Mouse (Mus musculus) liver, embryonic 12.5 days (tissue): Measurements from ENCODE around the gene Zbtb20. TPM values are rescaled to one million over a fixed set of nuclear protein-coding genes. Genes with fewer than 3 reads are reported as not detected.

ENCODE experiments used
- ATAC-seq: fragments of 200-750 bp; cut with Nextera tagmentation; 2 replicates; pipeline ENCODE4 v1.8.0; 2017; ENCODE audit warnings: moderate number of reproducible peaks, mild to moderate bottlenecking, moderate library complexity
- H3K27ac ChIP-seq: fragments of 300-500 bp; sonication (generic); 2 replicates; pipeline ENCODE4 v1.5.1; 2016; ENCODE audit warnings: mild to moderate bottlenecking
- H3K27me3 ChIP-seq: fragments of 300-500 bp; sonication (generic); replicated peaks from 2 replicates; pipeline ENCODE4 v1.6.1; 2016; ENCODE audit warnings: mild to moderate bottlenecking, moderate library complexity
- H3K36me3 ChIP-seq: fragments of 300-500 bp; sonication (generic); 2 replicates; pipeline ENCODE4 v1.6.1; 2016; ENCODE audit warnings: mild to moderate bottlenecking, moderate library complexity
- H3K4me1 ChIP-seq: fragments of 300-500 bp; sonication (generic); 2 replicates; pipeline ENCODE4 v1.6.1; 2016
- H3K4me2 ChIP-seq: fragments of 300-500 bp; sonication (generic); 2 replicates; pipeline ENCODE4 v1.6.1; 2016; ENCODE audit warnings: mild to moderate bottlenecking, moderate library complexity
- H3K4me3 ChIP-seq: fragments of 300-500 bp; sonication (generic); 2 replicates; pipeline ENCODE4 v1.5.1; 2016; ENCODE audit warnings: mild to moderate bottlenecking, moderate library complexity
- H3K9ac ChIP-seq: fragments of 300-500 bp; sonication (generic); 2 replicates; pipeline ENCODE4 v1.6.1; 2016; ENCODE audit warnings: mild to moderate bottlenecking, moderate library complexity
- H3K9me3 ChIP-seq: fragments of 300-500 bp; sonication (generic); replicated peaks from 2 replicates; pipeline ENCODE4 v1.6.1; 2016; ENCODE audit warnings: mild to moderate bottlenecking, moderate library complexity
- WGBS: fragments of 180-500 bp; shearing (Covaris S2); methylation state at CpG from one replicate; pipeline ENCODE4 v1.1.7; 2016; ENCODE audit not compliant: insufficient replicate concordance; 5-methylcytosine and 5-hydroxymethylcytosine counted together
- polyA plus RNA-seq: library from polyadenylated mRNA; unstranded; fragments of >200 nt; fragmentation: Nextera tagmentation; extraction: Ambion mirVana; gene quantifications from 2 replicates; pipeline ENCODE4 v1.2.1, GENCODE M21; 2016

The Zbtb20 gene
- polyA plus RNA-seq, 1 experiment from 2014 or later, result 3.8 TPM

DNA sequence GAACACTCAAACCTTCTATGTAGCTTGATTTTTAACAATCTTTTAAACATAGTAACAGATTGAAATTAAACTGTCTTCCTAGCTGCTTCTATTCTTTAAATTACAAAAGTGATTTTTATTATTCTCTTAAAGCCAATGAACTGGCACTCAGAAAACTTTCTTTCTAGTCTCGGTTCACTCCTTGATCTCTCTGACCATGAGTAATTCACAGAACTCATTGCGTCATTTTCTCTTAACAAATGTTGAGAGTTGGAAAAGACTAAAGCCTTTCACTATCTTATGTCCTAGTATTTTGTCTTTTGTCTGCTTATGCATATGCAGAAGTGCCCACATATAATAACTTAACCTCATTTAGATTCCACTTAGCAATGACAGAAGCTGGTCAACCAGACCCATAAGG, 525.3 kb downstream of the Zbtb20 start:
- WGBS, result 69% methylated on average over 2 of the region's 2 CpGs
- Histone ChIP-seq H3K27ac (no peak overlapping the region), H3K9ac (no peak overlapping the region), H3K27me3 (no peaks in the 10 kb centered on the region), H3K36me3 (no peaks in the 10 kb centered on the region), H3K4me2 (no peak overlapping the region), H3K4me1 (no peaks in the 10 kb centered on the region), H3K9me3 (no peaks in the 10 kb centered on the region), H3K4me3 (no peak overlapping the region)
- no peak for ATAC-seq

DNA sequence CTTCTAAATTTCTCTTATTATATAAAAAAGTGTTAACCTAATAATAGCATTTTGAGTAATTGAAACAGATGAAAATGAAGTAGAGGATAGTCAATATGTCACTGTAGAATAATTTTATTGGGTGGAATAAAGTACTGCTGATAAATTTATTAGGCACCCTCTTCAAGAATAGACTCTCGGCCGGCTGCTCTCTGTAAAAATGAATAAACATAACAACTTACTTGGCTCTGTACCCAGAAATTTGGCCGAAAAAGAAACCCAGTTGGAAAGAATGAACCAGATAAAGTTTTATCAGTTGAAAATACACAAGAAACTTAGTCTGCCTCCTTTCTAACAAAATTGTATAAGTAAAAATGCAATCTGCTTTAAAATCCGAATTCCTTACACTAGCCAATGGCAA, 527.2 kb downstream of the Zbtb20 start:
- H3K4me1 ChIP-seq, result no peaks in the 10 kb centered on the region
- no peaks in the 10 kb centered on the region for H3K36me3 ChIP-seq
- WGBS, result 58% methylated on average over 4 of the region's 4 CpGs
- no peak overlapping the region for H3K9ac ChIP-seq
- no peaks in the 10 kb centered on the region for H3K27me3 ChIP-seq
- H3K4me3 ChIP-seq, result no peak overlapping the region
- no peak overlapping the region for H3K4me2 ChIP-seq
- H3K27ac ChIP-seq, result no peak overlapping the region
- no peak for ATAC-seq
- no peaks in the 10 kb centered on the region for H3K9me3 ChIP-seq

DNA sequence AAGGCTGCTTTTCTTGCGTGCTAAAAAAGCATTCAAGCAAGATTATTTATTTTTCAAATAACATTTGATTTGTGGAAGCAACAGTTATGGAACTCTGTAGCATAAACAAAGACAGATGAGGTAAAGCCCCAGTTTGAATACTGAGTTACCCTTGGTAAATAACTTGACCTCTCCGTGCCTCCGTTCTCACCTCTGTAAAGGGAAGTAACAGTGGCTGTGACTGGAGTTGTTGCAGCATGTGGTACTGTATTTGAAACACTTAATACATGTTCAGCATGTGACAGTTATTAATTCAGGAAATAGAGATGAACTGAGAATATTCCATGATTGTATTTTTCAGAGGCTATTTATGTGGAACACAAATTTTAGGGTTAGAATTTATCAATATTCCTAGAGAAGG, 529.4 kb downstream of the Zbtb20 start:
- H3K4me3 ChIP-seq, result no peak overlapping the region
- H3K4me2 ChIP-seq, result no peak overlapping the region
- no peaks in the 10 kb centered on the region for H3K36me3 ChIP-seq
- H3K27me3 ChIP-seq, result no peaks in the 10 kb centered on the region
- no peaks in the 10 kb centered on the region for H3K4me1 ChIP-seq
- no peaks in the 10 kb centered on the region for H3K9me3 ChIP-seq
- H3K27ac ChIP-seq, result no peak overlapping the region
- 76% methylated on average over 3 of the region's 3 CpGs for WGBS
- no peak overlapping the region for H3K9ac ChIP-seq
- no peak for ATAC-seq

DNA sequence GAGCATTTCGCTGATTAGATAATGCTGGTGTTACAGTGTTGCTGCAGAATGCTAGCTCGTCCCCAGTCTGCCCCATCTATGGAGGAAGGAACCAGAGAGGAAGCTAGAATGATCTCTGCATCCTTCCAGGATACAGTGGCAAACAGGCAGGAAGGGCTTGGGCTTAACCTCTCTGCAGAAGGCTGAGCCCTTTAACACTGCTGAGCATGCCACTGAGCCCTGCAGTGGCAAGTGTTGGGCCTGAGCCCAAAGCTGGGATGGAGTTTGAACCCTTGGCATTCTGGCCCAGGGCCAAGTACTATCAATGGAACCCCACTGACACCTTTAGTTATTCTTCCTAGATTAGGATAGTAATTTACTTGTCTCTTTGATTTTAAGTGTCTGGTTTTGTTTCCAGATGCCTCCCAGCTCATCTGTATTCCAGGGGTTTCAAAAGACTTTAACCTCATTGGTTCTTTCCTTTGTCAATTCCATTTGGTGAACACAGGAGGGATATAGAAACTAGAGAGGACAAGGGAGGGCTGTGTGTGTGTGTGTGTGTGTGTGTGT, 532.0 kb downstream of the Zbtb20 start:
- Histone ChIP-seq H3K36me3 (no peaks in the 10 kb centered on the region), H3K9me3 (no peaks in the 10 kb centered on the region), H3K9ac (no peak overlapping the region), H3K27ac (no peak overlapping the region), H3K4me2 (no peak overlapping the region), H3K27me3 (no peaks in the 10 kb centered on the region), H3K4me3 (no peak overlapping the region), H3K4me1 (no peaks in the 10 kb centered on the region)
- no peak for ATAC-seq
- WGBS, result 30% methylated on average over 2 of the region's 2 CpGs

DNA sequence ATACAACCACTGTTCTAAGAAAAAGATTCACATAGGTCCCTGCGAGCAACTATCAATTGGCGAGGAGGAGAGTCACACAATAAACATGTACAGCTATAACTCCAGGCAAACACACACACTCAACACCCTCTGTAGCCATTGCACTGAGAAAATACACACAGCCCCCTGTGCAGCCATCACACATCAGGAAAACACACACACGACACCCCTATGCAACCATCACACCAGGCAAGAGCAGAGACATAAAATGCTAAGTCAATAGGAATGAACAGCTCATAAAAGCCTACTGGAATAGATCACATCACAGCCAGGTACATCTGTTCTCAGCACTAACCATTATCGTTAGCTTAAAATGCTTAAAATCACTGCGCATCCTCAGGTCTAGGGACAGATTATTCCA, 532.9 kb downstream of the Zbtb20 start:
- Histone ChIP-seq H3K4me2 (no peak overlapping the region), H3K4me1 (no peaks in the 10 kb centered on the region), H3K27me3 (no peaks in the 10 kb centered on the region), H3K4me3 (no peak overlapping the region), H3K36me3 (no peaks in the 10 kb centered on the region), H3K9ac (no peak overlapping the region), H3K9me3 (no peaks in the 10 kb centered on the region), H3K27ac (no peak overlapping the region)
- 71% methylated on average over 5 of the region's 5 CpGs for WGBS
- no peak for ATAC-seq

DNA sequence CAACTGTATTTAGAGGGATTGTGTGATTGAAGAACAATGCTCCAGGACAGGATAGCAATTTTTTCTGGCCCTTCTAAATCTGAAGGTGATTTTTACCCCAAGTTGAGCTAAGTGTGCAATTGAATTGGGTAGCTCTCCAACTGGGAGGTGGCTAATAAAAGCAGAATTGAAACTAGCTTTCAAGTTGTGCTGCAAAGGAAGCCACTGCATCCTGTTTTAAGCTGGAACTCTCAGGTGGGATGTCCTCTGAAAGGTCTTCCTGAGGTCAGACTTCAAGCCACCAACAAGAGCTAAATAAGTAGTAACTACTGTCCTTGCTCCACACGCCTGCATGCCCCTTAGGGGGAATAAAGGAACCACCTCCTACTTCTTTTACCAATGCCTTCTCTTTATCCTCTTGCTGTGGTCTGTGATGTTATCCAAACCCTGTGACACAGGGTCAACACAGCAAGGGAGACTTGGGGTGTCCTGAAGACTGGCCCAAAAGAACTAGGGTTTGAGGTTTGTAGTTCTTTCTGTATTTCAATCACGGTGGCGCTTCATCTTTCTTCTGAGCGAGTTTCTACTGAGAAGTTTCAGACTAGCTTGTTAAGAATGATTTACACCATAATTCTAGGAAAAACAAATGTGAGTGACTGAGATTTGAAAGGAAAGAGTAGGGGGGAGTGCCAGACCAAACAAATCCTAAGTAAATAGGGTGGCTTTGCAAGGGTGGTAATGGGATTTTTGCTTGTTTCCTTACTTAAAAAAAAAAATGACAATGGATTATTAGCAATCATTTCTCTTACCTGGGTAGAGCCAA, 533.6 kb downstream of the Zbtb20 start:
- ATAC-seq, result no peak

DNA sequence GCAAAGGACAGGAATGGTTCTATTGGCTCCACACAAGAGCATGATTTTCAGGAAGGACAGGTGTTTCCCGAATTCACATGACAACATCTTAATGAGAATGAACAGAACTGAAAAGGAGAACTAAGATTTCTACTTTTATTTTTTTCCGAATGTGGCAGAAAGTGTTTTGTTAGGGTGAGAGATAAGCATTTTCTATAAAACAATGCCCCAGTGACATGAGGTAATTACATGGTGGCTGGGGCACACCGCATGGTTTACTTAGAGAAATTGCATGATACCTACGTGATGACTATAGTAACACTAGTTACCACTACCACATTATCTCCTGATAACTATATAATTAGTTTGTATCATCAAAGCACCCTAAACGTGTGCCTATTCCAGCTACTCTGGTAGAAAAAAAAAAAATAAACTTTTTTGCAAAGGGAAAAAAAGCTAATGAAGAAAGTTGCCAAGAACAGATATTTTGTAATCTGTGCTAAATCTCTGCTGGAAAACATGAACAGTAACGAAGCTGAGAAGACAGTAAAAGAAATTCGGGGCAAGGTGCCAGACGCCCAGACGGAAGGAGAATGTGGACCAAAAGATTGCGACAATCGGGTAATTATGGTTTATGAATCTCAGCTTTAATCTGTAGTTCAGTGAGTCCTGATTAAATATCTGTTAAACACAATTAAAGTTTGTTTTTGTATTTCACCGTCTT, 534.4 kb downstream of the Zbtb20 start:
- WGBS, result 68% methylated on average over 12 of the region's 12 CpGs

More for the DNA sequence above, 533.6 kb downstream of the Zbtb20 start:
- H3K4me2 ChIP-seq, result no peak overlapping the region
- no peaks in the 10 kb centered on the region for H3K4me1 ChIP-seq
- H3K4me3 ChIP-seq, result no peak overlapping the region
- H3K27ac ChIP-seq, result no peak overlapping the region
- H3K9ac ChIP-seq, result no peak overlapping the region
- 58% methylated on average over 4 of the region's 4 CpGs for WGBS
- no peaks in the 10 kb centered on the region for H3K9me3 ChIP-seq
- H3K27me3 ChIP-seq, result no peaks in the 10 kb centered on the region
- H3K36me3 ChIP-seq, result no peaks in the 10 kb centered on the region

DNA sequence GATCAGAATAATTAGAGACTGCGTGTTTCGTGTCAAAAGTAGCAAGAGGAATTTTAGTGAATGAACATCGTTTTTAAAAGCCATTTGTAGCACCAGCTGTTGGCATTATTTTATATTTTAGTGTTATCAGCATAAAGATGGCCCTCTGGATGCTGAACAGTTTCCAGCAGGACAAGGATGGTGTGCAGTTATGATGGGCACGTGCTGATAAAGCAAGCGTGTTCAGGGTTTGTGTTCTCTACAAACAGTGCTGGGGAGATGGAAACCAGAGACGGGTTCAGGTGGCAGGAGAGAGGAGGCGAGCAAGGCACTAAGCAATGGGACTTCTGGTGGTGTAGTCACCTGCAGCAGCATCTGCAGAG, 534.9 kb downstream of the Zbtb20 start:
- WGBS, result 69% methylated on average over 7 of the region's 7 CpGs
- Histone ChIP-seq H3K4me3 (no peak overlapping the region), H3K9me3 (no peaks in the 10 kb centered on the region), H3K4me1 (no peaks in the 10 kb centered on the region), H3K27me3 (no peaks in the 10 kb centered on the region), H3K27ac (no peak overlapping the region), H3K36me3 (no peaks in the 10 kb centered on the region), H3K9ac (no peak overlapping the region), H3K4me2 (no peak overlapping the region)
- no peak for ATAC-seq

More for the DNA sequence above, 534.4 kb downstream of the Zbtb20 start:
- H3K9ac ChIP-seq, result no peak overlapping the region
- no peaks in the 10 kb centered on the region for H3K27me3 ChIP-seq
- H3K4me1 ChIP-seq, result no peaks in the 10 kb centered on the region
- H3K36me3 ChIP-seq, result no peaks in the 10 kb centered on the region
- no peak overlapping the region for H3K27ac ChIP-seq
- no peak overlapping the region for H3K4me2 ChIP-seq
- H3K4me3 ChIP-seq, result no peak overlapping the region
- no peaks in the 10 kb centered on the region for H3K9me3 ChIP-seq
- no peak for ATAC-seq

DNA sequence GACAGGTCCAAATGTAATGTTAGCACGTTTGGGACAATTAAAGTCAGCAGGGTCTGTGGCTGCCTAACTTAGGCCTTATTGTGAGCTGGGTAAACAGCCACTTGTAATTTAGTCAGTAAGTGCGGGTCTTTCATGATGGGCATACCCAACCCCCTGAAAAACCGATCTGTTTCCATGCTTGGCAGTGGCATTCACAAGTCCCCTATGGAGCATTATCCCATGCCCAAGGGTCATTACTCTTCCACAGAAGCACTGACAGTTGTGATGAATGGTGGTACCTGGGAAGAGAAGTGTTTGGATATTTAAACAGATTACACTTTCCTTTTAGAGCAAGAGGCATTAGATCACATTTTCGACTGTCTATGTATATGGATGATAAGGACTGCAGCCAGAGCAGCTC, 540.2 kb downstream of the Zbtb20 start:
- H3K9ac ChIP-seq, result no peak overlapping the region

DNA sequence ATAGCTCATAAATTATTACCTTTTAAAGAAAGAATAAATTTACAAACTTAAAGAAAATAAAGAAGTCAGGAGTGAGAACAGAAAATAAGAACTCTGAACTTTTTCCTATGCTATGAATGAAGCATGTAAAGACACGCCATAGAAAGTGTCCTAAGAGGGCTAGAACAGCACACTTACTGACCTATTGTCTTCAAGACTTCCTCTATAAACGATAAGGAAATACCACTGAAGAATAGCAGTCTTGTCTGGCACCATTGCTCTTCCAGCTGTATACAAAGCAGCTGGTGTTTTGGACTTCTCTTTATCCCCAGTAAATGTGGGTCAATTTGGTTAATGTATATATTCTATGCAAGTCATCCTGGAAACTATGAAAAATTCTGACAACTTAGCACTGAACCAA, 544.2 kb downstream of the Zbtb20 start:
- no peaks in the 10 kb centered on the region for H3K36me3 ChIP-seq
- H3K9me3 ChIP-seq, result no peaks in the 10 kb centered on the region
- no peak overlapping the region for H3K4me2 ChIP-seq
- H3K4me3 ChIP-seq, result no peak overlapping the region
- no peak for ATAC-seq
- no peaks in the 10 kb centered on the region for H3K4me1 ChIP-seq
- no peak overlapping the region for H3K27ac ChIP-seq
- no peak overlapping the region for H3K9ac ChIP-seq
- no peaks in the 10 kb centered on the region for H3K27me3 ChIP-seq
- 40% methylated on average over 2 of the region's 2 CpGs for WGBS

More for the DNA sequence above, 540.2 kb downstream of the Zbtb20 start:
- H3K27me3 ChIP-seq, result no peaks in the 10 kb centered on the region
- H3K4me1 ChIP-seq, result no peaks in the 10 kb centered on the region
- no peaks in the 10 kb centered on the region for H3K36me3 ChIP-seq
- no peak for ATAC-seq
- H3K27ac ChIP-seq, result no peak overlapping the region
- no peak overlapping the region for H3K4me2 ChIP-seq
- H3K9me3 ChIP-seq, result no peaks in the 10 kb centered on the region
- 58% methylated on average over 4 of the region's 4 CpGs for WGBS
- no peak overlapping the region for H3K4me3 ChIP-seq

DNA sequence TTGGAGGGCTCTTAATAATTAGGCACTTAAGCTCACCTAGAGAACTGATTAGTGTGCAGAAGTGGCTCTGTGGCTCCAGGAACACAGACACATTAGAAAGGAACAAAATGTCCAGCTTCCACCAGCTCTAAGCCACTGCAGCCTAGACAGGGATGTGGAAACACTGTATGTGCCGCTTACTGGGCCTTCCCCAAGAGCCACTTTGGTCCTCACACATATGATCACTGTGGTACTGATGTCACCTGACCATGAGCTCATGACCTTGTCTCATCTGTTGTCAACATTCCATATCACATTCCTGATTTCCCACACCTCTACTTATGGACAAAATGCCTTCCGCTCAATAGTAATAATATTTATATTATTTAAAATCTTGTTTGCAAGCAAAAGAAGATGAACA, 553.3 kb downstream of the Zbtb20 start:
- WGBS, result 73% methylated on average over 2 of the region's 2 CpGs
- Histone ChIP-seq H3K9ac (no peak overlapping the region), H3K27ac (no peak overlapping the region), H3K36me3 (no peaks in the 10 kb centered on the region), H3K4me3 (no peak overlapping the region), H3K27me3 (no peaks in the 10 kb centered on the region), H3K4me1 (no peaks in the 10 kb centered on the region), H3K9me3 (no peaks in the 10 kb centered on the region), H3K4me2 (no peak overlapping the region)
- no peak for ATAC-seq

DNA sequence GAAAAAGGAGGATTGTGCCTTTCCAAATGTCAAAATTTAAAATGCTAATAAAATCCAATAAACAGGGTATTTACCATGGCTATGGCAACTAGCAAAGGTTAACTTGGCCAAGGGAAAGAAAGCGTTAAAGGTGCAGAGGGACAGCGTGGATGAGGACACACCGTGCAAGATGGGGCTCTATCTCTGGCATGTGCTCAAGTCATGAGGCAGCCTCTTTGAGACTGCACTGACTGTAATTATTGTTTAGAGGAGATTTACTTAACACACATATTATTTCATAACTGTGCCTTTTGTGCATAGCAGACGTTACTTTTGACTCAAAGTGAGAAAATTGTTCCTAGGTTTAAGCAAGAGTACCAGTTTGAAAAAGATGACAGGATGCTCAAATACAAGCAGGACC, 554.3 kb downstream of the Zbtb20 start:
- Histone ChIP-seq H3K4me1 (no peaks in the 10 kb centered on the region), H3K27ac (no peak overlapping the region), H3K9ac (no peak overlapping the region), H3K4me3 (no peak overlapping the region), H3K36me3 (no peaks in the 10 kb centered on the region), H3K27me3 (no peaks in the 10 kb centered on the region), H3K4me2 (no peak overlapping the region), H3K9me3 (no peaks in the 10 kb centered on the region)
- no peak for ATAC-seq
- WGBS, result 78% methylated on average over 4 of the region's 4 CpGs
